Mouse (Mus musculus) kidney, embryonic 14.5 days (tissue): ENCODE data around the gene Fxyd1. TPM values are rescaled to one million over a fixed set of nuclear protein-coding genes. Genes with fewer than 3 reads are reported as not detected.

ENCODE experiments used
- ATAC-seq: fragments of 200-750 bp; cut with Nextera tagmentation; 2 replicates; pipeline ENCODE4 v1.8.0; 2017; ENCODE audit warnings: moderate number of reproducible peaks, mild to moderate bottlenecking, moderate TSS enrichment, moderate library complexity; ENCODE audit not compliant: low FRiP score, low TSS enrichment
- H3K27ac ChIP-seq: fragments of 300-500 bp; sonication (generic); 2 replicates; pipeline ENCODE4 v1.5.1; 2014; ENCODE audit warnings: low read depth, mild to moderate bottlenecking, low read length, moderate library complexity, mixed read lengths
- H3K27me3 ChIP-seq: fragments of 300-500 bp; sonication (generic); 2 replicates; pipeline ENCODE4 v1.6.1; 2014; ENCODE audit warnings: mild to moderate bottlenecking, low read length; ENCODE audit not compliant: control insufficient read depth, insufficient read depth
- H3K36me3 ChIP-seq: fragments of 300-500 bp; sonication (generic); 2 replicates; pipeline ENCODE4 v1.6.1; 2014; ENCODE audit warnings: low read length, mixed read lengths; ENCODE audit not compliant: control insufficient read depth, insufficient read depth
- H3K4me1 ChIP-seq: fragments of 300-500 bp; sonication (generic); 2 replicates; pipeline ENCODE4 v1.6.1; 2014; ENCODE audit warnings: low read length, mixed read lengths; ENCODE audit not compliant: control insufficient read depth, insufficient read depth
- H3K4me2 ChIP-seq: fragments of 300-500 bp; sonication (generic); replicated peaks from 2 replicates; pipeline ENCODE4 v1.6.1; 2014; ENCODE audit warnings: low read depth, mild to moderate bottlenecking, low read length
- H3K4me3 ChIP-seq: fragments of 300-500 bp; sonication (generic); 2 replicates; pipeline ENCODE4 v1.5.1; 2014; ENCODE audit warnings: mild to moderate bottlenecking, low read length
- H3K9ac ChIP-seq: fragments of 300-500 bp; sonication (generic); 2 replicates; pipeline ENCODE4 v1.6.1; 2014; ENCODE audit warnings: low read depth, mild to moderate bottlenecking, low read length, moderate library complexity
- H3K9me3 ChIP-seq: fragments of 300-500 bp; sonication (generic); 2 replicates; pipeline ENCODE4 v1.6.1; 2016; ENCODE audit warnings: low read length; ENCODE audit not compliant: control insufficient read depth
- WGBS: fragments of 180-500 bp; shearing (Covaris S2); extraction: QIAGEN DNeasy Blood & Tissue Kit; methylation state at CpG from one replicate; pipeline ENCODE4 v1.1.7; 2014; 5-methylcytosine and 5-hydroxymethylcytosine counted together
- polyA plus RNA-seq: library from polyadenylated mRNA; unstranded; fragments of >200 nt; fragmentation: Nextera tagmentation; extraction: Ambion mirVana; gene quantifications from 2 replicates; pipeline ENCODE4 v1.2.1, GENCODE M21; 2014

The Fxyd1 gene
- polyA plus RNA-seq, 1 experiment from 2014 or later: 29.8 TPM

GRCm38 (mm10) chr7:31072326-31072725 is 15.3 kb upstream of the Fxyd1 start:
- H3K9ac ChIP-seq: no peak overlapping the region
- H3K4me2 ChIP-seq: no peak overlapping the region
- 18% methylated on average over 9 of the region's 9 CpGs for WGBS
- 0 out of 2 replicates have a peak, but pooled peaks have one; percentile 5 for ATAC-seq
- no peaks in the 10 kb centered on the region for H3K36me3 ChIP-seq
- peaks cover 17% of the 10 kb centered on the region; the same call in 1 of the 2 replicates for H3K4me1 ChIP-seq
- H3K4me3 ChIP-seq: no peak overlapping the region
- no peaks in the 10 kb centered on the region for H3K9me3 ChIP-seq
- H3K27me3 ChIP-seq: no peaks in the 10 kb centered on the region
- H3K27ac ChIP-seq: no peak overlapping the region

GRCm38 (mm10) chr7:31070324-31070723 is 13.3 kb upstream of the Fxyd1 start:
- Histone ChIP-seq H3K4me3 (no peak overlapping the region), H3K9ac (no peak overlapping the region), H3K4me1 (peaks cover 18% of the 10 kb centered on the region; the same call in 1 of the 2 replicates), H3K4me2 (no peak overlapping the region), H3K36me3 (no peaks in the 10 kb centered on the region), H3K27ac (no peak overlapping the region), H3K9me3 (no peaks in the 10 kb centered on the region), H3K27me3 (no peaks in the 10 kb centered on the region)
- WGBS: 83% methylated on average over 6 of the region's 6 CpGs
- ATAC-seq: no peak

GRCm38 (mm10) chr7:31069491-31069890 is 12.5 kb upstream of the Fxyd1 start:
- Histone ChIP-seq H3K4me3 (no peak overlapping the region), H3K9ac (no peak overlapping the region)
- WGBS: 86% methylated on average over 14 of the region's 14 CpGs

GRCm38 (mm10) chr7:31067836-31068235 is 10.8 kb upstream of the Fxyd1 start:
- no peaks in the 10 kb centered on the region for H3K27me3 ChIP-seq
- peak; percentile 13; the same call in 1 of the 2 replicates for ATAC-seq
- no peak overlapping the region for H3K27ac ChIP-seq
- H3K9me3 ChIP-seq: no peaks in the 10 kb centered on the region
- H3K4me2 ChIP-seq: no peak overlapping the region
- no peak overlapping the region for H3K4me3 ChIP-seq
- H3K4me1 ChIP-seq: peaks cover 16% of the 10 kb centered on the region; the same call in 1 of the 2 replicates
- no peak overlapping the region for H3K9ac ChIP-seq
- H3K36me3 ChIP-seq: no peaks in the 10 kb centered on the region
- 46% methylated on average over 5 of the region's 5 CpGs for WGBS

More at GRCm38 (mm10) chr7:31069491-31069890, 12.5 kb upstream of the Fxyd1 start:
- Histone ChIP-seq H3K27me3 (no peaks in the 10 kb centered on the region), H3K36me3 (no peaks in the 10 kb centered on the region), H3K9me3 (no peaks in the 10 kb centered on the region), H3K4me1 (peaks cover 18% of the 10 kb centered on the region; the same call in 1 of the 2 replicates), H3K27ac (no peak overlapping the region), H3K4me2 (no peak overlapping the region)
- ATAC-seq: no peak

GRCm38 (mm10) chr7:31063074-31063560 is 6.1 kb upstream of the Fxyd1 start:
- Histone ChIP-seq H3K27me3 (no peaks in the 10 kb centered on the region), H3K4me1 (0 out of 2 replicates have a peak, but pooled peaks cover 7% of the 10 kb centered on the region), H3K27ac (no peak overlapping the region), H3K4me2 (no peak overlapping the region), H3K36me3 (no peaks in the 10 kb centered on the region), H3K4me3 (no peak overlapping the region), H3K9me3 (no peaks in the 10 kb centered on the region), H3K9ac (no peak overlapping the region)
- no peak for ATAC-seq
- 86% methylated on average over 12 of the region's 12 CpGs for WGBS

GRCm38 (mm10) chr7:31060621-31061010 is 3.6 kb upstream of the Fxyd1 start:
- H3K4me1 ChIP-seq: 0 out of 2 replicates have a peak, but pooled peaks cover 3% of the 10 kb centered on the region
- H3K4me2 ChIP-seq: no peak overlapping the region
- H3K9ac ChIP-seq: no peak overlapping the region
- no peak overlapping the region for H3K4me3 ChIP-seq
- H3K27ac ChIP-seq: no peak overlapping the region
- no peaks in the 10 kb centered on the region for H3K9me3 ChIP-seq
- H3K27me3 ChIP-seq: no peaks in the 10 kb centered on the region
- no peaks in the 10 kb centered on the region for H3K36me3 ChIP-seq
- ATAC-seq: no peak
- WGBS: 89% methylated on average over 7 of the region's 7 CpGs

GRCm38 (mm10) chr7:31059919-31060620 is 3.1 kb upstream of the Fxyd1 start:
- Histone ChIP-seq H3K4me3 (no peak overlapping the region), H3K27ac (no peak overlapping the region), H3K36me3 (no peaks in the 10 kb centered on the region), H3K4me2 (no peak overlapping the region), H3K9me3 (no peaks in the 10 kb centered on the region), H3K27me3 (no peaks in the 10 kb centered on the region), H3K9ac (no peak overlapping the region), H3K4me1 (peaks cover 8% of the 10 kb centered on the region; the same call in 1 of the 2 replicates)
- 71% methylated on average over 11 of the region's 11 CpGs for WGBS
- ATAC-seq: no peak

GRCm38 (mm10) chr7:31059108-31059507 is 2.1 kb upstream of the Fxyd1 start, which contains the start of gene Lgi4:
Lgi4 (plus strand) TSS chr7:31059342.
- peak; percentile 63 for ATAC-seq

GRCm38 (mm10) chr7:31058211-31058610 is 1.2 kb upstream of the Fxyd1 start:
- Histone ChIP-seq H3K27ac (no peak overlapping the region), H3K9ac (no peak overlapping the region), H3K9me3 (no peaks in the 10 kb centered on the region), H3K4me3 (no peak overlapping the region), H3K36me3 (no peaks in the 10 kb centered on the region), H3K27me3 (peaks cover 3% of the 10 kb centered on the region), H3K4me2 (no peak overlapping the region), H3K4me1 (peaks cover 18% of the 10 kb centered on the region)
- no peak for ATAC-seq
- WGBS: 87% methylated on average over 6 of the region's 6 CpGs

More at GRCm38 (mm10) chr7:31059108-31059507, 2.1 kb upstream of the Fxyd1 start, which contains the start of gene Lgi4:
- peaks cover 17% of the 10 kb centered on the region for H3K4me1 ChIP-seq
- H3K4me2 ChIP-seq: no peak within 1 kb of the TSS
- WGBS: 0% methylated on average over 2 of the region's 2 CpGs
- no peaks in the 10 kb centered on the region for H3K36me3 ChIP-seq
- H3K9me3 ChIP-seq: no peaks in the 10 kb centered on the region
- H3K4me3 ChIP-seq: no peak within 1 kb of the TSS
- H3K9ac ChIP-seq: no peak within 1 kb of the TSS
- H3K27ac ChIP-seq: no peak within 1 kb of the TSS
- no peaks in the 10 kb centered on the region for H3K27me3 ChIP-seq
